Mouse (Mus musculus): ENCODE data around the gene Lcmt1. TPM values are rescaled to one million over a fixed set of nuclear protein-coding genes. Genes with fewer than 3 reads are reported as not detected.

The Lcmt1 gene
- polyA plus RNA-seq, 1 experiment from 2014 or later: 38.5 TPM

GRCm38 (mm10) chr7:123465692-123466387 is 96.3 kb downstream of the Lcmt1 start:
- Histone ChIP-seq H3K4me1 (ENCODE audit: control insufficient read depth, insufficient read depth, low read length) (peaks cover 8% of the 10 kb centered on the region; the same call in 1 of the 2 replicates), H3K27ac (ENCODE audit: low read length) (no peak overlapping the region), H3K36me3 (ENCODE audit: control insufficient read depth, insufficient read depth) (no peaks in the 10 kb centered on the region), H3K9me3 (replicated peaks; ENCODE audit: control insufficient read depth, low read length) (no peaks in the 10 kb centered on the region), H3K4me2 (ENCODE audit: low read depth, low read length) (no peak overlapping the region), H3K4me3 (ENCODE audit: low read length) (no peak overlapping the region), H3K27me3 (ENCODE audit: control insufficient read depth, insufficient read depth, low read length) (no peaks in the 10 kb centered on the region), H3K9ac (ENCODE audit: low read length) (no peak overlapping the region)
- ATAC-seq (replicated peaks; ENCODE audit: extremely low read depth, insufficient read depth, low FRiP score): peak; percentile 57; the same call in 1 of the 2 replicates
- 29% methylated on average over 6 of the region's 6 CpGs for WGBS

- Histone ChIP-seq H3K27ac (ENCODE audit: low read length) (no peak overlapping the region), H3K36me3 (ENCODE audit: control insufficient read depth, insufficient read depth) (no peaks in the 10 kb centered on the region), H3K27me3 (ENCODE audit: control insufficient read depth, insufficient read depth, low read length) (no peaks in the 10 kb centered on the region), H3K4me3 (ENCODE audit: low read length) (no peak overlapping the region), H3K4me2 (ENCODE audit: low read depth, low read length) (no peak overlapping the region), H3K9ac (ENCODE audit: low read length) (no peak overlapping the region), H3K9me3 (replicated peaks; ENCODE audit: control insufficient read depth, low read length) (0 out of 2 replicates have a peak, but pooled peaks cover 5% of the 10 kb centered on the region), H3K4me1 (ENCODE audit: control insufficient read depth, insufficient read depth, low read length) (no peaks in the 10 kb centered on the region)
- 92% methylated on average over 1 of the region's 1 CpGs for WGBS
- no peak for ATAC-seq (replicated peaks; ENCODE audit: extremely low read depth, insufficient read depth, low FRiP score)
Measured at GRCm38 (mm10) chr7:123467961-123468360, 98.4 kb downstream of the Lcmt1 start.

Other genes starting within 250 kb of the Lcmt1 start
- 25.1 and 33.2 TPM in 2 replicates for gene Tnrc6a, start 245.9 kb upstream of the Lcmt1 start, polyA plus RNA-seq (2015; fragmentation: Nextera tagmentation; extraction: Ambion mirVana)
- gene Slc5a11, start 155.0 kb upstream of the Lcmt1 start, polyA plus RNA-seq (2015; fragmentation: Nextera tagmentation; extraction: Ambion mirVana): 0.07 and 0.11 TPM in 2 replicates
- 14.3 and 15.1 TPM in 2 replicates for gene Arhgap17, start 131 bp downstream of the Lcmt1 start, polyA plus RNA-seq (2015; fragmentation: Nextera tagmentation; extraction: Ambion mirVana)
- gene Aqp8, start 92.5 kb downstream of the Lcmt1 start, polyA plus RNA-seq (2015; fragmentation: Nextera tagmentation; extraction: Ambion mirVana): 0.83 and 1.00 TPM in 2 replicates
- 0.72 and 1.5 TPM in 2 replicates for gene Zkscan2, start 130.7 kb downstream of the Lcmt1 start, polyA plus RNA-seq (2015; fragmentation: Nextera tagmentation; extraction: Ambion mirVana)

Data from heart, embryonic 16.5 days (tissue).